Mouse (Mus musculus) right cerebral cortex, postnatal 36 days (tissue): Measurements from ENCODE around the gene Gzmg.
"Not testable (repeated sequence)": the region's sequence is repeated elsewhere in the genome, so short reads cannot be mapped to it uniquely, and the experiment has no call there.

Source experiments
- DNase-seq, 2 experiments: peaks; one replicate each; pipeline ENCODE4 v3.0.0; 2022; ENCODE audit warnings: low spot score in 2 of 2, mixed read lengths in 1 of 2

Gene Gzmg

GRCm38 (mm10) chr14:56159479-56159878 lies at the start of gene Gzmg:
TSS of gene Gzmg (minus strand) at chr14:56159579.
- DNase-seq = not testable (repeated sequence)

GRCm38 (mm10) chr14:56205613-56206012 lies 46.2 kb upstream of the Gzmg start:
- DNase-seq = no peak

GRCm38 (mm10) chr14:56205021-56205420 lies 45.6 kb upstream of the Gzmg start:
- DNase-seq = not testable (repeated sequence)

GRCm38 (mm10) chr14:56203975-56204374 lies 44.6 kb upstream of the Gzmg start:
- peak; percentile 16 to 32 for DNase-seq

GRCm38 (mm10) chr14:56186946-56187345 lies 27.6 kb upstream of the Gzmg start:
- DNase-seq = no peak

GRCm38 (mm10) chr14:56186521-56186920 lies 27.1 kb upstream of the Gzmg start:
- no peak for DNase-seq

GRCm38 (mm10) chr14:56177651-56178050 lies 18.3 kb upstream of the Gzmg start:
- not testable (repeated sequence) for DNase-seq

- no peak for DNase-seq
Observed at GRCm38 (mm10) chr14:56174499-56174898, 15.1 kb upstream of the Gzmg start, which contains the start of gene Gzmn. TSS of gene Gzmn (minus strand) at chr14:56174599.

- DNase-seq = no peak
Observed at GRCm38 (mm10) chr14:56173396-56173795, 14.0 kb upstream of the Gzmg start.

GRCm38 (mm10) chr14:56172744-56173143 lies 13.4 kb upstream of the Gzmg start:
- no peak for DNase-seq

GRCm38 (mm10) chr14:56168009-56168408 lies 8.6 kb upstream of the Gzmg start:
- peak; percentile 18 to 58 for DNase-seq

GRCm38 (mm10) chr14:56162109-56162508 lies 2.7 kb upstream of the Gzmg start:
- no peak for DNase-seq

- no peak for DNase-seq
Observed at GRCm38 (mm10) chr14:56155340-56155739, 4.0 kb downstream of the Gzmg start.

GRCm38 (mm10) chr14:56133675-56134074 lies 25.7 kb downstream of the Gzmg start:
- not testable (repeated sequence) for DNase-seq

- not testable (repeated sequence) for DNase-seq
Observed at GRCm38 (mm10) chr14:56132508-56132907, 26.9 kb downstream of the Gzmg start, which contains the start of gene Gzmd. TSS of gene Gzmd (minus strand) at chr14:56132608.

- DNase-seq = no peak
Observed at GRCm38 (mm10) chr14:56128341-56128740, 31.0 kb downstream of the Gzmg start.

GRCm38 (mm10) chr14:56123516-56123915 lies 35.9 kb downstream of the Gzmg start:
- no peak for DNase-seq

- no peak for DNase-seq
Observed at GRCm38 (mm10) chr14:56120525-56120924, 38.9 kb downstream of the Gzmg start, which contains the start of gene Gzme. TSS of gene Gzme (minus strand) at chr14:56120625.

- DNase-seq = not testable (repeated sequence)
Observed at GRCm38 (mm10) chr14:56115531-56116310, 43.7 kb downstream of the Gzmg start.
